Mouse (Mus musculus) E14TG2a.4 (cell line): ENCODE data around the gene Grb7.

Experiments used
- H3K27me3 ChIP-seq: 2 replicates; pipeline ENCODE4 v1.6.1; 2014; ENCODE audit warnings: low read length, control low read depth; ENCODE audit not compliant: insufficient read depth
- H3K36me3 ChIP-seq: 2 replicates; pipeline ENCODE4 v1.6.1; 2014; ENCODE audit warnings: low read length, control low read depth; ENCODE audit not compliant: insufficient read depth
- H3K4me1 ChIP-seq: replicated peaks from 2 replicates; pipeline ENCODE4 v1.6.1; 2014; ENCODE audit warnings: low read depth, low read length, control low read depth
- H3K4me3 ChIP-seq: replicated peaks from 2 replicates; pipeline ENCODE4 v1.5.1; 2014; ENCODE audit warnings: mild to moderate bottlenecking, low read length
- H3K9me3 ChIP-seq: 2 replicates; pipeline ENCODE4 v1.6.1; 2014; ENCODE audit warnings: low read length, control low read depth
- CTCF ChIP-seq: conservative IDR thresholded peaks from 2 replicates; pipeline ENCODE4 v1.5.1; 2014; ENCODE audit warnings: low read length
- NANOG ChIP-seq: IDR thresholded peaks from 2 replicates; pipeline ENCODE4 v1.6.1; 2014; ENCODE audit warnings: borderline replicate concordance, low read length, mixed read lengths
- POU5F1 ChIP-seq: IDR thresholded peaks from 2 replicates; pipeline ENCODE4 v1.6.1; 2014; ENCODE audit warnings: low read length, borderline replicate concordance

Grb7 gene

GRCm38 (mm10) chr11:98458121-98458990 is 12.2 kb downstream of the Grb7 start:
- Histone ChIP-seq H3K9me3 (no peaks in the 10 kb centered on the region), H3K27me3 (peaks cover 30% of the 10 kb centered on the region), H3K4me1 (peaks cover 65% of the 10 kb centered on the region), H3K36me3 (peaks cover 30% of the 10 kb centered on the region), H3K4me3 (peak overlapping the region; percentile 81)
- TF ChIP-seq POU5F1, result no peak
- TF ChIP-seq CTCF, result no peak
- TF ChIP-seq NANOG, result no peak

GRCm38 (mm10) chr11:98459071-98459741 is 13.0 kb downstream of the Grb7 start:
- TF ChIP-seq POU5F1 (no peak), NANOG (no peak), CTCF (no peak)
- peaks cover 66% of the 10 kb centered on the region for H3K4me1 ChIP-seq

GRCm38 (mm10) chr11:98459860-98460259 is 13.7 kb downstream of the Grb7 start:
- no peak for TF ChIP-seq POU5F1
- TF ChIP-seq CTCF, result no peak
- no peak for TF ChIP-seq NANOG
- Histone ChIP-seq H3K4me3 (no peak overlapping the region), H3K9me3 (no peaks in the 10 kb centered on the region), H3K27me3 (peaks cover 34% of the 10 kb centered on the region), H3K4me1 (peaks cover 68% of the 10 kb centered on the region), H3K36me3 (peaks cover 15% of the 10 kb centered on the region)

More at GRCm38 (mm10) chr11:98459071-98459741, 13.0 kb downstream of the Grb7 start:
- peak overlapping the region; percentile 81 for H3K4me3 ChIP-seq
- H3K27me3 ChIP-seq, result peaks cover 34% of the 10 kb centered on the region
- no peaks in the 10 kb centered on the region for H3K9me3 ChIP-seq
- H3K36me3 ChIP-seq, result peaks cover 22% of the 10 kb centered on the region

DNA sequence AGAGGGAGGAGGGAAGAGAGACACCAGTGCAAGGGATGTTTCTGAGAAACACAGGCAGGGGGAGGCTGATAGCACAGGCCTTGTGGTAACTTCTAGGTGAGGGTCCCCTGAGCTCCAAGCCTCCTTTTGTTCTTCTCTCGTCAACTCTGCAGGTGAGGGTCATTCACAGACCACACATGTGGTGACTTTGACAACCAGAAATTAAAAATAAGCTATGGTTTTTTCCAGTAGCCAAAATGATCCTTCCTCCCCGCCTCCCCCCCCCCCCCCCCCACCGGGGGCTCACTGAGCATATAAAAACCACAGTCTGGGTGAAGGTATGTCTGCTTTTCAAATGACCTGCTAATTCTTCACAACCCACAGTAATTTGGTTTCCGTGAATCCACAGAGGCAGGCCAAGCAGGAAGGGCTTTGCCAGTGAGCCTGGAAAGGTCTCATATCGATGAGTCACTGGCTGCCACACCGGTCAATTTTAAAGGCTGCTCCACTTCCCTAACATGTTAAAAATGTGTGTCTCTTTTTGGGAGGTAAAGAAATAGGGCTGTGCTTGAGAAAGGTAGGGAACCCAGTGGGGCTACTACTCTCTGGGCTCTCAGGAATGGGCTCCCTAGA is 15.0 kb downstream of the Grb7 start:
- H3K36me3 ChIP-seq, result peaks cover 2% of the 10 kb centered on the region; the same call in 1 of the 2 replicates
- H3K4me1 ChIP-seq, result peaks cover 65% of the 10 kb centered on the region
- H3K27me3 ChIP-seq, result peaks cover 43% of the 10 kb centered on the region
- H3K9me3 ChIP-seq, result no peaks in the 10 kb centered on the region
- H3K4me3 ChIP-seq, result no peak overlapping the region
- no peak for TF ChIP-seq CTCF
- no peak for TF ChIP-seq NANOG
- TF ChIP-seq POU5F1, result no peak

- Histone ChIP-seq H3K27me3 (peaks cover 54% of the 10 kb centered on the region), H3K9me3 (no peaks in the 10 kb centered on the region), H3K4me1 (peaks cover 55% of the 10 kb centered on the region), H3K36me3 (no peaks in the 10 kb centered on the region), H3K4me3 (no peak overlapping the region)
- TF ChIP-seq POU5F1 (no peak), NANOG (no peak), CTCF (no peak)
These were observed 16.1 kb downstream of the Grb7 start for GRCm38 (mm10) chr11:98462255-98462654.

DNA sequence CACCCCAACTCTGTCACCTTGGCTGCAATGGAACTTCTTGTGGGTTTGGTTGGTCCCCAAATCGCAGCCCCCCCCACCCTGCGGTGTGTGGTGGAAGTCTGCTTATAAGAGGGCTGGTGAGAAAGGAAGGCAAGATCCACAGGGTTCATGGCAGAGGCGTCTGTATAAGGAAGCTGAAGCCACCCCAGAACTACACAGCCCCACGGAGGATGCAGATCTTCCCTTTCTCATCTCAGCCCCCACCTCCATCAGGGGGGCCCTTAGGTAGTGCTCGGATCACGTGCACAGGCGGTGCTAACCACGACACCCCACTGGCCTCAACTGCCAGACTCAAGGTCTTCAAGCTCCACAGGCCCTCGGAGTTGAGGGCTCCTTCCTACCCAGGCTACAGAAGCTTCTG is 17.7 kb downstream of the Grb7 start:
- Histone ChIP-seq H3K4me1 (peaks cover 46% of the 10 kb centered on the region), H3K36me3 (no peaks in the 10 kb centered on the region), H3K4me3 (no peak overlapping the region; the same call in 1 of the 2 replicates), H3K27me3 (peaks cover 61% of the 10 kb centered on the region), H3K9me3 (no peaks in the 10 kb centered on the region)
- TF ChIP-seq NANOG (no peak), CTCF (no peak)

DNA sequence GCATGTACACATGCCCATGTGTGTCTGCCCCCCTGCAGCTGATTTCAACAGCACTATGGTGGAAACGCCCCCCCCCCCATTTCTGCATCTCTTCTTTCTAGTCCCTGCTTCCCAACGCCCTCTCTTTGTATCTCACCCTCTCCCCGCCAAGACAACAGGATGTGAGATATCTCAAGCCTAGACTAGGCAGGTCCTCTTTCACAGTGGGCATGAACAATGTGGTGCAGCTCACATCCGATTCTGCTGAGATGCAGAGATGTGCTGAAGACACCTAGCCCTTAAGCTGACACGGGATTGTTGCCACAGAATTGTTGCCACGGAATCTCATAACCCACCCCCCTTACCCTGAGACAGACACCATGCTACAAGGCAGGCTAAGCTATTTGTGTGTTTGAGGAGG is 18.3 kb downstream of the Grb7 start:
- peaks cover 46% of the 10 kb centered on the region for H3K4me1 ChIP-seq
- no peak for TF ChIP-seq POU5F1
- TF ChIP-seq CTCF, result no peak
- TF ChIP-seq NANOG, result no peak
- no peak overlapping the region for H3K4me3 ChIP-seq
- H3K27me3 ChIP-seq, result peaks cover 58% of the 10 kb centered on the region
- no peaks in the 10 kb centered on the region for H3K9me3 ChIP-seq
- no peaks in the 10 kb centered on the region for H3K36me3 ChIP-seq
